Mouse (Mus musculus): ENCODE results near the gene Haus8. TPM values are rescaled to one million over a fixed set of nuclear protein-coding genes. Genes with fewer than 3 reads are reported as not detected.

Gene Haus8
- total RNA-seq, 1 experiment from 2014 or later = 73.5 TPM

Other genes with a start within 250 kb of the Haus8 start
- 71.0 to 99.2 TPM (median 72.2 TPM) in 3 replicates for gene Myo9b, start 220 bp downstream of the Haus8 start, total RNA-seq (2017)
- 172 to 275 TPM (median 266 TPM) in 3 replicates for gene Use1, start 93.9 kb upstream of the Haus8 start, total RNA-seq (2017)
- 11.9 to 24.2 TPM (median 16.3 TPM) in 3 replicates for gene Ocel1, start 98.4 kb upstream of the Haus8 start, total RNA-seq (2017)
- gene Nr2f6, start 109.0 kb upstream of the Haus8 start, total RNA-seq (2017) = 3.4 to 11.6 TPM (median 9.4 TPM) in 3 replicates
- gene Ushbp1, start 122.9 kb upstream of the Haus8 start, total RNA-seq (2017) = 0.10 TPM in 1 of 3 replicates, not detected in the others
- gene Babam1, start 123.9 kb upstream of the Haus8 start, total RNA-seq (2017) = 49.7 to 68.7 TPM (median 61.4 TPM) in 3 replicates
- gene Ankle1, start 133.1 kb upstream of the Haus8 start, total RNA-seq (2017) = 0.48 TPM in 1 of 3 replicates, not detected in the others
- gene Abhd8, start 190.7 kb upstream of the Haus8 start, total RNA-seq (2017) = 2.2 to 12.0 TPM (median 8.3 TPM) in 3 replicates
- 5.7 to 17.9 TPM (median 13.7 TPM) in 3 replicates for gene Mrpl34, start 192.0 kb upstream of the Haus8 start, total RNA-seq (2017)
- gene Dda1, start 196.3 kb upstream of the Haus8 start, total RNA-seq (2017) = 33.6 to 53.8 TPM (median 42.4 TPM) in 3 replicates
- gene Ano8, start 213.0 kb upstream of the Haus8 start, total RNA-seq (2017) = 4.7 to 11.0 TPM (median 8.5 TPM) in 3 replicates
- gene Gtpbp3, start 215.2 kb upstream of the Haus8 start, total RNA-seq (2017) = 16.0 to 22.2 TPM (median 16.4 TPM) in 3 replicates
- not detected in 3 replicates for gene Plvap, start 238.8 kb upstream of the Haus8 start, total RNA-seq (2017)